Mouse (Mus musculus) neural tube, embryonic 15.5 days (tissue): ENCODE results near the gene Shisa5. TPM values are rescaled to one million over a fixed set of nuclear protein-coding genes. Genes with fewer than 3 reads are reported as not detected.

Source experiments
- ATAC-seq: fragments of 200-750 bp; cut with Nextera tagmentation; 2 replicates; pipeline ENCODE4 v1.8.0; 2017; ENCODE audit warnings: mild to moderate bottlenecking, moderate TSS enrichment, moderate library complexity; ENCODE audit not compliant: low FRiP score
- H3K27ac ChIP-seq: fragments of 300-500 bp; sonication (generic); replicated peaks from 2 replicates; pipeline ENCODE4 v1.5.1; 2015; ENCODE audit warnings: mild to moderate bottlenecking, inconsistent platforms
- H3K27me3 ChIP-seq: fragments of 300-500 bp; sonication (generic); replicated peaks from 2 replicates; pipeline ENCODE4 v1.6.1; 2015; ENCODE audit warnings: inconsistent platforms
- H3K36me3 ChIP-seq: fragments of 300-500 bp; sonication (generic); 2 replicates; pipeline ENCODE4 v1.6.1; 2015; ENCODE audit warnings: inconsistent platforms
- H3K4me1 ChIP-seq: fragments of 300-500 bp; sonication (generic); 2 replicates; pipeline ENCODE4 v1.6.1; 2015; ENCODE audit warnings: inconsistent platforms
- H3K4me2 ChIP-seq: fragments of 300-500 bp; sonication (generic); 2 replicates; pipeline ENCODE4 v1.6.1; 2015; ENCODE audit warnings: inconsistent platforms, mild to moderate bottlenecking, moderate library complexity
- H3K4me3 ChIP-seq: fragments of 300-500 bp; sonication (generic); replicated peaks from 2 replicates; pipeline ENCODE4 v1.5.1; 2015; ENCODE audit warnings: mild to moderate bottlenecking, inconsistent platforms
- H3K9ac ChIP-seq: fragments of 300-500 bp; sonication (generic); replicated peaks from 2 replicates; pipeline ENCODE4 v1.6.1; 2015; ENCODE audit warnings: mild to moderate bottlenecking, inconsistent platforms
- H3K9me3 ChIP-seq: fragments of 300-500 bp; sonication (generic); replicated peaks from 2 replicates; pipeline ENCODE4 v1.6.1; 2016; ENCODE audit warnings: inconsistent platforms
- WGBS: fragments of 180-500 bp; shearing (Covaris S2); methylation state at CpG from one replicate; pipeline ENCODE4 v1.1.7; 2015; ENCODE audit warnings: mixed read lengths; 5-methylcytosine and 5-hydroxymethylcytosine counted together
- polyA plus RNA-seq: library from polyadenylated mRNA; unstranded; fragments of >200 nt; fragmentation: Nextera tagmentation; extraction: Ambion mirVana; gene quantifications from 2 replicates; pipeline ENCODE4 v1.2.1, GENCODE M21; 2015

The Shisa5 gene
- polyA plus RNA-seq, 1 experiment from 2014 or later: 78.4 TPM

DNA sequence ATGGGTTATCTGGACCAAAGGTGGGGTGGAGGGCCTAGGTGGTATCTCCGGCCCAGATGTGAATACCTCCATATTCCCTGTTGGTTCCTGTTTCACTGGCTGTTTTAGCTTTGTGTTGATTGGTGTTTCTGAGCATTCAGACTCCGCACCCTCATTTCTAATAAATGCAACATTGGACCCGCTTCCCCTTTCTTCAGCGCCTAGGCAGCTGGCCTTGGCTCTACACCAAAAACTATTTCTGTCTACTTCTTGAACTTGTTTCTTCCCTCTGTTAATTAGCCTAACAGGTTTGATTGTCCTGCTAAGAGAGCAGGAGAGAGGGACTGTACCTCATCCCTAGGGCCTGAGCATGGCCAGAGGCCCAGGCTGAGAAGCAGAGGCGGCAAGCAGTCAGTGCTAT lies 19.2 kb downstream of the Shisa5 start:
- WGBS: 95% methylated on average over 5 of the region's 5 CpGs
- Histone ChIP-seq H3K9ac (no peak overlapping the region; the same call in 1 of the 2 replicates), H3K36me3 (peaks cover 39% of the 10 kb centered on the region)

DNA sequence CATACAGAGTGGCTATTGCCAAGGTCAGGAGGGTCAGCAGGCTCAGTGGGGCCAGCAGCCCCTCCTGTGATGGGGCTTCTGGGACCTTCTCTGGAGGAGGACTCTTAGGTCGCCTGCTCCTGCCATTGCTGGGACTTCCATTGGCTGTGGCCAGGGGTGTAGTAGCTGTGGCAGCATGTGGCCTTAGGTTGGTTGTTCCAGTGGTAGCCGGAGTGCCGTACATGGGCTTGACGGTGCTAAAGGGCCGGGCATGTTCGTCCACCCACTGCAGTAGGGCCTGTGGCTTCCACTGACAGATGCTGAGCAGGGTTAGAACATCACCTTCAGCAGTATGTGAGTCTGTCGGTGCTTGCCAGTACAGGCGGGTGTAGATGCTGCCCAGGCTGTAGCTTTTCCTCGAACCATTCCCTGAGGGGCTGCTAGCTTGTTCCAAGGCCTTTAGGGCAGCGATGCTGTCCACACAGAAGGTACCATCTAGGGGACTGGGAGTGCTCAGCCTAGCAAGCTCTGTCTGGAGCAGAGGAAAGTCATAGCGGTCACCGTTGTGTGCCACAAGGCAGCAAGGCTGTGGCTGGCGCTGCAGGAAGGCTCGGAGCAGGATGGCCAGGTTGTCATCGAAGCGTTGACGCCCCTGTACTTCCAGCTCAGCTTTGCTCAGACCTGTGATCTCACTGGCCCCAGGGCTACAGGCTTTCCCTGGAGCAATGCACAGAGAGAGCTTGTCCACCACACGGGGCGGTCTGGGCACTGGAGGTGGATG lies 19.8 kb downstream of the Shisa5 start:
- Histone ChIP-seq H3K9me3 (no peaks in the 10 kb centered on the region), H3K27ac (0 out of 2 replicates have a peak overlapping the region, but pooled peaks have one; percentile 83), H3K4me2 (peak overlapping the region; percentile 56; the same call in 1 of the 2 replicates), H3K27me3 (no peaks in the 10 kb centered on the region), H3K4me3 (peak overlapping the region; percentile 35; the same call in 1 of the 2 replicates), H3K9ac (peak overlapping the region; percentile 33; the same call in 1 of the 2 replicates), H3K4me1 (peaks cover 33% of the 10 kb centered on the region), H3K36me3 (peaks cover 45% of the 10 kb centered on the region)
- ATAC-seq: no peak
- WGBS: 94% methylated on average over 19 of the region's 19 CpGs

More for the DNA sequence above, 19.2 kb downstream of the Shisa5 start:
- Histone ChIP-seq H3K4me2 (no peak overlapping the region), H3K4me3 (no peak overlapping the region), H3K27ac (no peak overlapping the region), H3K4me1 (peaks cover 33% of the 10 kb centered on the region), H3K9me3 (no peaks in the 10 kb centered on the region), H3K27me3 (no peaks in the 10 kb centered on the region)
- no peak for ATAC-seq

DNA sequence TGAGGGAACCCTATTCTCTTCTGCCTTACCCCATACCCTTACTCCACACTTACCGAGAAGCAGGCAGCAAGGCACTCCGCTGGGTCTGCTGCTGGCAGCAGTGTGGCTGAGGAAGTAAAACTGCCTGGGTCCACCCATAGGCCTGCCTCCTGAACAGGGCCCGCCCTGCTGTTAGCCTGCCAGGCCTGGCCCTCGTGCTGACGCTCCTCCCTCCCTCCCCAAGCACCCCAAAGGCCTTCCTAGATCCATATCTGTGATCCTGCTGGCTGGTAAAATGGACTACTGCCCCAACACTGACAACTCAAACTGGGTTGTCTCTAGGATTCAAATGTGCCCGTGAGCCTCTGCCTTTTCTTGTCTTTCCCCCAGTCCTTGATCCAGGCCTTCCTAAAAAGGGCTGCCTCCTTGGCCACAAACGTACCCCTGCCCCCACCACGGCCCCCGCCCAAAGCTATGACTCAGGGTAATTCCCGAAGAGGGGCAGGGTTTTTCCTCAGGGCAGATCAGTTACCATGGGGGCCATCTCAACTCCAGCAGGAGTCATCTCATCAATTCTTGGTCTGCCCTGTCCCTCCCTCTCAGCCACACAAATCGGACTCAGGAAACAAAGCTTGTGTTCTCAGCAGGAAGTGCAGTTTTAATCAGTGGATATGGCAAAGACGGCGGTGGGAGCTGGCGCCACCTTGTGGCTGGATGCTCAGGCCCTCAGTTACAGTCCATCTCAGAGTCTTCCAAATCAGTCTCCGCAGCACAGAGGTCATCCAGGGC lies 21.0 kb downstream of the Shisa5 start, which contains the start of gene Trex1:
TSS of gene Trex1 (minus strand) at position 599 of the 768 bp plus-strand sequence.
- H3K9ac ChIP-seq: peak within 1 kb of the TSS; percentile 33
- H3K4me2 ChIP-seq: peak within 1 kb of the TSS; percentile 56
- H3K27me3 ChIP-seq: no peaks in the 10 kb centered on the region
- WGBS: 22% methylated on average over 15 of the region's 15 CpGs
- peak within 1 kb of the TSS; percentile 35 for H3K4me3 ChIP-seq
- peak within 1 kb of the TSS; percentile 83 for H3K27ac ChIP-seq
- H3K36me3 ChIP-seq: peaks cover 56% of the 10 kb centered on the region
- H3K4me1 ChIP-seq: peaks cover 33% of the 10 kb centered on the region
- peak; percentile 64 for ATAC-seq
- no peaks in the 10 kb centered on the region for H3K9me3 ChIP-seq

DNA sequence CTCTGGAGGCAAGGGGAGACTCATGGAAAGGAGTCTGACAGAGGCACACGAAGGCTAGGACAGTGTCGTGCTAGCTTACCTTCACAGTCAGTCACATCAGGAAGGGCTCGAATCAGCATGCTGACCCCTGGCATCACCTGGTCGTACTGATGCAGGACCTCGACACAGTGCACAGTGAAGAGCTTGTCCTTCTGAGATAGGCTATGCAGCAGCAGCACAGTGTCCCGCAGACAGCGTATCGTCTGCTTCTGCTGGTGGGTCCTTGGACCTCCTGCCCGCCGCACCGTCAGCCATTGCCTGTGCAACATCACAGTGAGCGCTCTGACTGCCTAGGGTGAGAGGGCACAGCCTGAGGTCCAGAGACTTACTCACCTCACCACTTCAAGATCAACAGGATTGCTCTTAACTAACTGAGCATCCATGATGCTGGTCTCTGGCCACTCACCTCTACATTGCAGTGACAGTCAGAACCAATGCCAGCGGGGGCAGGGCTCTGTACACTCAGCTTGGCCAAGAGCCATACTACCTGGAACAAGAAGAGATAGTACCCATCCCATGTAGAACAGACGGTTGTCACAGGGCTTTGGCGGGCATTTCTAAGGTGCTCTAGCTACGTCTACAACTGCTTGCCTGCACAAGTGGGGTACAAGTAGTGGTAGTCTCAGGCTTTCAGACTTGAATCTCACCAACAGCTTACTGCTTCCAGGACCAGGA lies 22.0 kb downstream of the Shisa5 start:
- 92% methylated on average over 16 of the region's 16 CpGs for WGBS
- peak overlapping the region; percentile 83; the same call in 1 of the 2 replicates for H3K27ac ChIP-seq
- no peak overlapping the region for H3K4me3 ChIP-seq
- no peaks in the 10 kb centered on the region for H3K9me3 ChIP-seq
- peaks cover 67% of the 10 kb centered on the region for H3K36me3 ChIP-seq
- H3K4me2 ChIP-seq: no peak overlapping the region
- no peaks in the 10 kb centered on the region for H3K27me3 ChIP-seq
- no peak for ATAC-seq
- no peak overlapping the region for H3K9ac ChIP-seq
- peaks cover 24% of the 10 kb centered on the region for H3K4me1 ChIP-seq

DNA sequence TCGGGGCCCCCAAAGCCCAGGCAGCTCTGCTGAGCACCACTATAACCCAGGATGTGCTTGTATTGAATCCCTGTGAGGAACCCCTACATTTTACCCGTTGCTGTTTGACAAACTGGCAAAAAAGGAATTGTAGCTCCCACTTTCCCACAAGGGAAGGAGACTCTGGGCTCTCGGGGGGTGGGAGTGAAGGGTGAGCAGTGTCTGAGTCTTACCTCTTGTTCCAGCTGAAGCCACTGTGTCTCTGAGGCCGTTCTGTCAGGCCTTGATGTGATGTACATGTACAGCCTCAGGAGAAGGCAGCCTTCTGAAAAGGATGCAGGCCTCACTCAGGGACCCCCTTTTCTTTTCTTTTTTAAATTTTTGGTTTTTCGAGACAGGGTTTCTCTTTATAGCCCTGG lies 22.5 kb downstream of the Shisa5 start:
- 91% methylated on average over 5 of the region's 5 CpGs for WGBS
- ATAC-seq: no peak
- Histone ChIP-seq H3K27ac (no peak overlapping the region), H3K4me3 (no peak overlapping the region), H3K4me1 (peaks cover 20% of the 10 kb centered on the region), H3K27me3 (no peaks in the 10 kb centered on the region), H3K4me2 (no peak overlapping the region), H3K36me3 (peaks cover 72% of the 10 kb centered on the region), H3K9ac (no peak overlapping the region), H3K9me3 (no peaks in the 10 kb centered on the region)

DNA sequence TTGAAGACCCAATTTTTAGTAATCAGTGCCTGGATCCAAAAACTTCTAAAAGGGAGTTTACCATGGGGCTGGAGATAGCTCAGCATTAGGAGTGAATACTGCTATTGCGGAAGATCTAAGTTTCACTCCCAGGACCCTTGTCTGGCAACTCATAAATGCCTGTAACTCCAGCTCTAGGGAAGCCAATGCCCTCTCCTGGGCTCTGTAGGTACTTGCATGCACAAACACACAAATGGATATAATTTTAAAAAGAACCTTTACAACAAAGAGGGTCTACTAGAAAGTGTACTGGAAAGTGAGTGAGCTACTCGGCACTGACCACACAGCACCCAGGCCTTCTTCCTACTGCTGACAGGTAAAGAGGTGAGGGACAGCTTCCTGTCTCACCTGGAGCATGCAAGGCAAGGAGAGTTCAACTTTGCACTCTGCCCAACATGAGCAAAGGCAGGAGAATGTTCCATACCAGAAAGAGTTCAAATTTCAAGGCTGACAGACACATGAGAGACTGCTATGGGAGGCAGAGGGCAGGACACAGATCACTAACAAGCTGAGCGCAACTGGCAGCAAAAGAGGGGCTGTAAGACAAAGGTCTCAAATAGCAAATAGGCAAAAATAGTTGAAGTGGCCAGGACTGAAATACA lies 29.9 kb downstream of the Shisa5 start:
- no peak overlapping the region for H3K4me3 ChIP-seq
- H3K9me3 ChIP-seq: no peaks in the 10 kb centered on the region
- H3K4me1 ChIP-seq: peaks cover 15% of the 10 kb centered on the region
- H3K9ac ChIP-seq: no peak overlapping the region
- peaks cover 84% of the 10 kb centered on the region for H3K36me3 ChIP-seq
- no peaks in the 10 kb centered on the region for H3K27me3 ChIP-seq
- H3K27ac ChIP-seq: no peak overlapping the region
- H3K4me2 ChIP-seq: no peak overlapping the region
- no peak for ATAC-seq
- 96% methylated on average over 3 of the region's 3 CpGs for WGBS

DNA sequence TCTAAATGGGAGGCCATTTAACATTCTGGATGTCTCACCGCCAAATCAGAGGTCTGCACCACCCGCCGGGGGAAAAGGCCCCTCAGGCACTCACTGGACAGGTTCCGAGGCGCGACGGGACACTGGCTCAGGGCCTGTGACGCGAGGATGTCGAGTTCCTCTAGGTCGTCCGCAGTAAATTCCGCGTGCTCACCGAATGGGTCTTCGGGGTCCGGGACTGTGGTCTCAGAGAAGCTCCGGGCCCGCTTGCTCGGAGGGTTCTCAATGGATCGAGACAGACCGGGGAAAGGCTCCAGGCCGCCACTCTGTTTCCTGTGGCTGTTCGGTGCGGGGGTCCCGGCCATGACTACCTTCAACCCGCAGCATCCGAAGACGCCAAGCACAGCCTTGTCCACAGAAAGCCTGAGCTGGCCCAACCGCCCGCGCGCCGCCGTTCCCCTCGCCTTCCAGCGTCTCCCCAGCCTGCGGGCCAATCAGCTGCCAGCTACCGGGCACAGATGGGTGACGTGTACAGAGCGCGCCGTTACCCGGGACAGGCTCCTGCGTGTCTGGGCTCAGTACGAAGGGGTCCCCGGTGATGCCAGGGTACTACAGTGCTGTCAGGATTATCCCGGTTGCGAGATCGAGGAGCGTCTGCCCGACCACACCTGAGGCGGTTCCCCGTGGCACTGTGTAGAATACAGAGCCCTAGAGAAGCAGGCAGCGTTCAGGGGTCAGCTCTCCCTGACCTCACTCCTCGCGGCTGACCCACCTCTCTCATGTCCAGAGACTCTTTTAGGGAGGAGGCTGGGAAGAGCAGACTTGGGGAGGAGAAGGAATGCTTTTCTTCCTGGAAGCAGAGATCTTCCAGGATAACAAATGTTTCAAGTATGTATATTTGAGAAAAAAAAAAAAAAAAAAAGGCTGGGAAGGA lies 35.6 kb downstream of the Shisa5 start, which contains the start of gene Atrip:
TSS of gene Atrip (minus strand) at position 464 of the 913 bp plus-strand sequence.
- peaks cover 40% of the 10 kb centered on the region for H3K36me3 ChIP-seq
- no peaks in the 10 kb centered on the region for H3K27me3 ChIP-seq
- H3K4me2 ChIP-seq: peak within 1 kb of the TSS; percentile 93
- peak within 1 kb of the TSS; percentile 93 for H3K9ac ChIP-seq
- under 1% methylated on average over 57 of the region's 57 CpGs for WGBS
- peaks cover 27% of the 10 kb centered on the region for H3K4me1 ChIP-seq
- peak within 1 kb of the TSS; percentile 86 for H3K27ac ChIP-seq
- ATAC-seq: peak; percentile 96
- no peaks in the 10 kb centered on the region for H3K9me3 ChIP-seq
- H3K4me3 ChIP-seq: peak within 1 kb of the TSS; percentile 90

DNA sequence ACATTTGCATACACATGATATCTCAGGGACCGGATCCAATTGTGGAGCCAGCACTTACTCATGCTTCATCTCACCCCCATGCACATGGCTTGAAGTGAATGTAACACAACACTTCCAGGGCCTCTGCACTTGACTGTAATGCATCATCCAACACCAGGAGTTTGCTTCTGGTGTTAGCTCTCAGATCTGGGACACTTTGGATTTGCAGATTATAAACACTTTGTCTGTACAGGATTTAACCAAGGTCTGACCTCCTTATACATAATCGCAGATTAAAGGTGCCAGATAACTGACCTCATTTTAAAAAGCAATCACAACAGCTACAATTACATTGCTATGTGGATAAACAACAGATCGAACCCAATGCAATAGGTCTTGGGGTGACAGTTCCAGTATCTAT lies 42.2 kb downstream of the Shisa5 start:
- Histone ChIP-seq H3K4me2 (no peak overlapping the region), H3K4me1 (peaks cover 28% of the 10 kb centered on the region), H3K27me3 (no peaks in the 10 kb centered on the region), H3K36me3 (peaks cover 22% of the 10 kb centered on the region), H3K9me3 (no peaks in the 10 kb centered on the region), H3K9ac (no peak overlapping the region), H3K27ac (no peak overlapping the region), H3K4me3 (no peak overlapping the region)
- WGBS: 96% methylated on average over 3 of the region's 3 CpGs
- ATAC-seq: no peak

DNA sequence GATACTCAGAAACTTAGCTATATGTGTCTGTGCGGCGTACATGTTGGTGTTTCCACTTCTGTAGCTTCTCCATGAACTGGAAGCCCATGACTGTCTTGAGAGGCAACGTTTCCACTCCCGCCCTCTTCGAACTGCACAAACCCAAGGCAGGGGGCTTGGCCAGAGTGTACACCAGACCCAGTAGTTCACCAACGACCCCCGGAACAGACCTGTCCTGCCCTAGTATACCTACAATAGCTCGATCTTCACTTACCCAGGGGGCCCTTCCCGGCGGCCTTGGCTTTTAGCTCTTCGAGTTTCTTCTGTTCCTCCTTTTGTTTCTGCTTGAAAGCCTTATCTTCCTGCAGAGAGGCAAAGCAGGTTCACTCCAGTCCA lies 43.4 kb downstream of the Shisa5 start:
- H3K4me2 ChIP-seq: peak overlapping the region; percentile 67
- peak overlapping the region; percentile 80 for H3K27ac ChIP-seq
- peak; percentile 35; the same call in 1 of the 2 replicates for ATAC-seq
- peaks cover 28% of the 10 kb centered on the region for H3K4me1 ChIP-seq
- H3K9me3 ChIP-seq: no peaks in the 10 kb centered on the region
- peaks cover 22% of the 10 kb centered on the region for H3K36me3 ChIP-seq
- peak overlapping the region; percentile 82 for H3K4me3 ChIP-seq
- 5% methylated on average over 11 of the region's 11 CpGs for WGBS
- no peaks in the 10 kb centered on the region for H3K27me3 ChIP-seq
- H3K9ac ChIP-seq: peak overlapping the region; percentile 87

DNA sequence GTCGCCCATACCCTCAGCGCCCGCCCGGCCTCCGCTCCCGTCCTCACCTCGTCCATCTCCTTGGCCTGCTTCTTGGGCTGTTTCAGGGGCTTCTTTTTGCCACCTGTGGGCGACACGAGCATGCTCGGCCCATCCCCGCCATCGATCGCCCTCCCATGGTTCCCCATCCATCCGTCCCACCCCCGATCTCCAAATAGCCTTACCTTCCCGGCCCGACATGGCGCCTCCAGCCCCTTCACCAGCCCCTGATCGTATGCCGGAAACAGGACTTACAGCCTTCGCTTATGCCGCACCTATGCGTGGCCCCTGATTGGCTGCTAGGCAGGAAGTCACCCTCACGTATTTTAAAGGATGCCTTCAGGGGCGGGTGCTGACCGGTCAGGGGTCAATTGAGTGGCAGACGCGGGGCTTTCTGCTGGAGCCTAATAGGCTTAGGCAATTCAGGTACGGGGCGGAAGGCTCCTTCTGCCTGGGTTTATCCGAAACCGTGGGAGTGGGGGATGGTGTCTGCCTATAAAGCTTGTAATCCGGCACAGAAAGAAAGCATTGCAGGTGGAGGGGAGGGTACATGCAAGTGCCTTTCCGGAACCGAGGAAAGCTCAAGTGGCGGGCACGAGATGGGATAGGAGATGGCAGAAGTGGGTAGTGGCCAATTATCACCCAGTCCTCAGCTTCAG lies 43.9 kb downstream of the Shisa5 start, which contains the start of the genes Ccdc51 and Tma7:
TSS of gene Ccdc51 (plus strand) at position 370 of the 677 bp plus-strand sequence.
TSS of gene Tma7 (minus strand) at position 464 of the 677 bp plus-strand sequence.
- no peaks in the 10 kb centered on the region for H3K9me3 ChIP-seq
- under 1% methylated on average over 37 of the region's 37 CpGs for WGBS
- H3K27me3 ChIP-seq: no peaks in the 10 kb centered on the region
- ATAC-seq: peak; percentile 97
- H3K4me1 ChIP-seq: peaks cover 28% of the 10 kb centered on the region
- peak within 1 kb of the TSS; percentile 87 for H3K9ac ChIP-seq
- peak within 1 kb of the TSS; percentile 67 for H3K4me2 ChIP-seq
- H3K36me3 ChIP-seq: peaks cover 22% of the 10 kb centered on the region
- H3K4me3 ChIP-seq: peak within 1 kb of the TSS; percentile 82
- H3K27ac ChIP-seq: peak within 1 kb of the TSS; percentile 80
